Mouse (Mus musculus): Measurements from ENCODE around the gene Ncl.

The Ncl gene

DNA sequence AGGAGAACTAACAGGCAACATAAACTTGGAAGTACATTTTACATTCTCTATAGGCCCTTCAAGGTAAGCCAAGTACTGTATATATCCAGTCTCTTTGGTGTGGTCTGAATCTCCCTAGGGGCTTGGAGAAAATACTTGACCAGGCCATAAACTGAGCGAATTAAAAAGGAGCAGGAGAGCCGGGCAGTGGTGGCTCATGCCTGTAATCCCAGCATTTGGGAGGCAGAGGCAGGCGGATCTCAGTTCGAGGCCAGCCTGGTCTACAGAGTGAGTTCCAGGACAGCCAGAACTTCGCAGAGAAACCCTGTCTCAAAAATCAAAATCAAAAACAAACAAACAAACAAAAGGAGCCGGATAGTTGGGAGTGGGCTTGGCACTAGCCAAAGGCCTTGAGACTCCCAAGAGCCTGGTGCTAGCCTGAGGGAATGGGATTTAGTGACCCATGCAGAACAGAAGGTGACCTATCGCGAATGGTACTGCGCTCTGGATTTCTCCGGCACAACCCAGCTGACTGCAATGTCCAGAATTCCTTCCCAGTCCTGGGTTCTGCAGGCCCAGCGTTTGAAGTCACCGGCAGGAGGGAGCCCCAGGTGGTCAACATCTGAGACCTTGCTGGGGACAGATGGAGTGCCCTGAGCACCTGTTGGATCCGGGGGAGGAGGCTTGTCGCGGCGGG, 46.0 kb downstream of the Ncl start:
- DNase-seq (ENCODE audit: low spot score in 2 of 2) = no peak

GRCm38 (mm10) chr1:86312269-86312668, 46.9 kb downstream of the Ncl start:
- no peak for DNase-seq (ENCODE audit: low spot score in 2 of 2)

DNA sequence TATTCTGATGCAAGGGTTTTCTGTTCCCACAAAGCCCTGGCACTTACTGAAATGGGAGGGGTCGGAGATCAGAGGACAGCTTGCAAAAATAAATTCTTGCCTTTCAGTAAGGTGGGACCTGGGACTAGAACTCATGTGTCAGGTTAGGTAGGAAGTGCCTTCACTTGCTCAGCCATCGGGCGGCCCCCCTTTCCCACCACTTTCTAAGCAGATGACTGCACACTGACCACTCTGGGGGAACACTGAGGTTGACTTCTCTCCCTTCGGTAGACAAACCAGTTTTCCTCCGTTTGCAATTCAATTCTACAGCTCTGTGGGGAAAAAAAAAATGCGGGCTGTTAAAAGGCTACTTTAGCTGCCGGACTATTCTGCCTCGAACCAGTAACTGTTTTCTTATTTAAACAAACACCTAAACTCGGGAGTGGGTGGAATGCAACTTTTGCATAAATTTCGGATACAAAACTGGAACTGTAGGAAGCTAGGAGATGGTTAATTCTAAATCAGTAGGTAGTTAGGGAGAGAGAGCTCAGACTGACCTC, 47.7 kb downstream of the Ncl start:
- DNase-seq (ENCODE audit: low spot score in 2 of 2) = no peak

DNA sequence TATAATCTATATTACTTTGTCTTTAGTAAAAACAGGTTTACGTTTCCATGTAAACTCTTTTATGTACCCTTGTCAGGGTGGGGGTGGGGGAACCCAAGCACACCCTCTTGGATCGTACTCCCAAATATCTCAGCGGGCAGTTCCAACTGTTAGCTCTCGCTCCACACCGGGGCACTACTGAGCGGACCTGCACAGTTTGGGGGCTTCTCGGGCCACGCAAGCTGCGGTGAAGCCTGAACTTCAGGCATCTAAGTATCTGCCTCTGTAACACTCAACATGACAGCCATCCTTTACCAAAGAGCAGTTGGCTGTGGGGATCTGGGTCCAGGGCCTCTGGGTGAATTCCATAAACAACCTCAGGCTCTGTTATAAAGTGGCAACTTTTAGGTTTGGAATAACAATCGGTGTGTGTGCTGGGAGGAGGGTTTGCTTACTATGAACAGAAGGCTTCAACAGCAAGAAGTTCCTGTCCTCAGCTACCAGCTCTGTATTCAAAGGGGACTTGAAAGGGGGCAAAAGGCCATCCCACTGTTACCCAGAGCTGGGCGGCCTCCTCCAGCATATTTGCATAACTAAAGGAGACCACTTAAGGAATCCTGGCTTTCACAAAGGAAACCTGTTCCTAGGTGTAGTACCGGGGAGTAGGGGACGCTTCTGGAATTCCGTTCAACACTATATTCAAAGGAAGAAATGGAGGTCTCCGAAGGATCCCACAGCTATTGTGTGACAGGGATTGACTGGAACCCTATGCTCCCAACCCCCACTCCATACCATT, 48.5 kb downstream of the Ncl start:
- no peak for DNase-seq (ENCODE audit: low spot score in 2 of 2)

- DNase-seq (ENCODE audit: low spot score in 2 of 2) = no peak
Observed at GRCm38 (mm10) chr1:86309270-86309833, 49.8 kb downstream of the Ncl start.

- no peak for DNase-seq (ENCODE audit: low spot score in 2 of 2)
Observed at GRCm38 (mm10) chr1:86307871-86308641, 51.1 kb downstream of the Ncl start.

- DNase-seq (ENCODE audit: low spot score in 2 of 2) = no peak
Observed at GRCm38 (mm10) chr1:86307177-86307762, 51.9 kb downstream of the Ncl start.

GRCm38 (mm10) chr1:86306686-86307085, 52.5 kb downstream of the Ncl start:
- no peak for DNase-seq (ENCODE audit: low spot score in 2 of 2)

- DNase-seq (ENCODE audit: low spot score in 2 of 2) = no peak
Observed at GRCm38 (mm10) chr1:86303873-86304250, 55.3 kb downstream of the Ncl start.

DNA sequence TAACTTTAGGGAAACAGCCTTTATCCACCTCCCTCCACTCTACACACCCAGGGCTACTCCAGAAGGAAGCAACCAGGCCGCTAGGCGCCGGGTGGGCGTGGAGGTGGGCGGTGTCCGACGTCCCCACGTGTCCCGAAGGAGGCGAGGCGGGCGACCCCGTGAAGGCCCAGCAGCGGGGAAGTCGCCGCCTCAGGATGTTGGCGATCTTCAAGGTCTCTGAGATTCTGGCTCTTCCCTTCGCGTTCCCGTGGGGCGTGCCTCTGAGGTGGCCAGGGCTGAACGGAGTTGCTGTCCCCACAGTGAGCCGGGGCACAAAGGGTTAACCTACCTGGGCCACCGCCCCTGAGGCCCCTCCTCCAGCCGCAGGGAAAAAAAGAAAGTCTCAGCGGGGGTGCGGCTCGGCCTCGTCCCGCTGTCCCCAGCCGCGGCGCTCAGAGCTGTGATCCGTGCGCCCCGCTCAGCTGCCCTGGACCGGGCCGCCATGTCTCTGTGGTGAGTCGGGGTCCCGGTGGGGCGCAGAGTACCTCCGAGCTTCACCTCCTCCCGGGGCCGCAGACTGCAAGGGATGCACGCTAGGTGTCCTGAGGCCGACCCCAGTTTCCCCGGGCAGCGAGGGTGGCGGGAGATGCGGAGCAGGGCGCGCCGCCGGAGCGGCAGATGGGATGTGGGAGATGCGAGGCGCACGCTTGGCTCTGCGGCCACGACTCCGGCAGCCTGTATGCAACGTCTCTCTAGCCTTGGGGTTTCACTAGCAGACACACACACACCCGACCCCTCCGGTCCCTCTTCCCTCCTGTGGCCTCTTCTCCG, 55.9 kb downstream of the Ncl start:
- peak; percentile 47 to 75 for DNase-seq (ENCODE audit: low spot score in 2 of 2)

DNA sequence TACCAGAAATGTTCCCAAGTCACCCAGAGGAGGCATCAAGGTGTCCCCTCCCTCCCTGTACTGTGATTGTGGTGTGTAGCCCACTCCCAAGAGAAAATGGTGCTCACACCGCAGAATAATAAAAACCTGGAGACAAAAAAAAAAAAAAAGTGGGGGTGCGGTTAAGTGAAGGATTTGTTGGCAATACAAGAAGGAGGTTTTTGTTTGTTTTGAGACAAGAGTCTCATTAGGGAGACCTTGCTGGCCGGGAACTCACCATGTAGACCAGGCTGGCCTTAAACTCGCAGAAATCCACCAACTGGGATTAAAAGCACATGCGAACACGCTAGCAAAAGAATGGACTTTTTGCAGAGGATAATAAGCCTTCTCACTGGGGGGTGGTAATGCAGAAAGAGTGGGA, 56.7 kb downstream of the Ncl start, which contains the start of gene B3gnt7:
Gene B3gnt7 (plus strand): TSS at position 301 of the 400 bp plus-strand sequence.
- no peak for DNase-seq (ENCODE audit: low spot score in 2 of 2)

- DNase-seq (ENCODE audit: low spot score in 2 of 2) = peak in 1 of 2 experiments; percentile 36
Observed at GRCm38 (mm10) chr1:86301221-86302091, 57.7 kb downstream of the Ncl start.

DNA sequence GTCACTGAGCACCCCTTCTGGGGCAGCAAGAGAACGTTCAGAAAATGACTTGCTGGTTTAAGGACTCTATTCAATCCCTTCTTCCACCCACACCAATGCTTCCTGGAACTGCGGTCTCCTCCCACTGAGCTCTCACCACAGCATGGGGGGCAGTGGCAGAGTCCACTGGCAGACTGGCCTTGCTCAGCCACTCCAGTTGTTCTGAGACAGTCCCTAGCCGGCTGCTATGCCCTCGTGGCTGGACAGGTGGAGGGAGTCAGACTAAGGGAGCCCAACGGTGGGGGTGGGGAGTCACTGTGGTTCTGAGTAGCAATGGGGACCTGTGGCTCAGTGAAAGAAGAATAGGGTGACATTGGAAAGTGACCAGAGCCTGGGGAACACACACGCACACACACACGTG, 58.5 kb downstream of the Ncl start:
- no peak for DNase-seq (ENCODE audit: low spot score in 2 of 2)

- DNase-seq (ENCODE audit: low spot score in 2 of 2) = no peak
Observed at GRCm38 (mm10) chr1:86300093-86300492, 59.1 kb downstream of the Ncl start.

Measured in spleen, postnatal 4 days (tissue).